Mouse (Mus musculus): Measurements from ENCODE around the gene Rab3b.

The Rab3b gene

GRCm38 (mm10) chr4:108951663-108952062, 72.8 kb downstream of the Rab3b start:
- peak; percentile 14 for DNase-seq (ENCODE audit: low read depth)

GRCm38 (mm10) chr4:108959696-108960095, 80.8 kb downstream of the Rab3b start:
- DNase-seq (ENCODE audit: low read depth): peak; percentile 37

DNA sequence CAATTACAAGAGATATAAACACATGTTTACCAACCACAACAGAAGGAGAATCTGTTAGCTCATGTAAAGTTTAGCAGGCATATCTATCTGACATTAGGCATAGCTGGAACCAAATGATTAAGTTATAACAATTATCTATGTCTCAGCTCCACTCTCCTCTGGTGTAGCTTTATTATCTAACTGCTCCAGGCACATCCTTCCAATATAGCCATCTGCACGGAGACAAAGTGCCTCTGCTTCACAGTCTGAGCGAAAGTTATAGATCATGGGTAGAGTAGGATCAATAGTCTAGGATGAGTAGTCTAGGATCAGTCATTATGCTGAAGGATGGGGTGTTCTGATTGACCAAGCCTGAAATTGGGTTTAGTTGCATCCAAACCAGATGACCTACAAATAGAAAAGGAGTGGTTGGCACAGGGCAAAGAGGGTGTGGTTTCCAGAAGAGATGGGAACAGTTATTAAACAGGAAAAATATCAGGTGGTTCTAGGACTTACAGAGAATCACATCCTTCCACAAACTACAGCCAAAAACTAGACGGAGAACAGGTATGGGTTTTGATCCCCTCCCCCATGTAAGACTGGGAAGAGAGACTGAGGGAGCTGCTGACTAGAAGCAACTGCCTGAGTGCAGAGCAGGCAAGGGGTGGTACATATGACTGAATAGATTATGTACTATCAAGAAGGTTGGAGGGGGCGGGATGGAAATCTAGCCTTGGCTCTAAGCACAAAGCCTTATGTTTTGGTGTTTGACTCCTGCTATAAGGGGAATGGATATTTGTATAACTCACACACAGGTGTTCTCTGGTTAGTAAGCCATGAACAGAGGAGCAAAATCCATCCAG, 82.0 kb downstream of the Rab3b start:
- no peak for DNase-seq (ENCODE audit: low read depth)

DNA sequence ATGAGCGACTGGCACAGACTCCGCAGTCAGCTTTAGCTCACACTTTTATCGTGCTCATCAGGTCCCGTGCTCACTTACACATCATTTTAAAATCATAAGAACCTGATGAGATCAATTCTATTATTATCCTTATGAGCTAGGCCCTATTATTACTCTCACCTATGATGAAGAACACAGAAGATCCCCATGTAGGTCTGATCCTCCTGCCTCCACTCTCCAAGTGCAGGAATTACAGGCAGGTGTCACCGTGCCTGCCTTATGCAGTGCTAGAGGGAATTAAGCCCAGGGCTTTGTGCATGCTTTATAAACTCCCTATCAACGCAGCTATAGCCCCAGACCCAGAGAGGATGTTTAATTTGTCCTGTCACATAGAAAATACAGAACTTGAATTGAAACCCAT, 84.2 kb downstream of the Rab3b start:
- no peak for DNase-seq (ENCODE audit: low read depth)

DNA sequence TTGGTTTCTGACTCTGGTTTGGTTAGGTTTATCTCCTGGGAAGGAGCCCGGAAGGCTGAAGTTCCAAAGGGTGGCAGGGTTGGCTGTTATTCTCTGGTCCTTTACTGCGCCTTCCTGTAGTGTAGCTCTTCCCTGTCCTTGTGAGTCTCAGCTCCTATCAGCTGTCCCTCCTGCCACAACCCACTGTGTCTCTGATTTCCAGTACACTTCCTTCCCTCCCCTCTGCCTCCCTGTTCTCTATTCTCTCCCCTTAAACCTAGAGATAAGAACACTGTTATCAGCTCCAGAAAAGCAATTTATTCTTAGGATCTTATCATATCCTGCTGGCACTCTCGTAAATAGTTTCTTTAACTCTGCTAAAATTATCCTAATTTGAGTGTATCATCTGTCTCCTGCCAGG, 90.7 kb downstream of the Rab3b start:
- no peak for DNase-seq (ENCODE audit: low read depth)

- DNase-seq (ENCODE audit: low read depth): peak; percentile 42
Observed at GRCm38 (mm10) chr4:108971054-108971453, 92.2 kb downstream of the Rab3b start.

DNA sequence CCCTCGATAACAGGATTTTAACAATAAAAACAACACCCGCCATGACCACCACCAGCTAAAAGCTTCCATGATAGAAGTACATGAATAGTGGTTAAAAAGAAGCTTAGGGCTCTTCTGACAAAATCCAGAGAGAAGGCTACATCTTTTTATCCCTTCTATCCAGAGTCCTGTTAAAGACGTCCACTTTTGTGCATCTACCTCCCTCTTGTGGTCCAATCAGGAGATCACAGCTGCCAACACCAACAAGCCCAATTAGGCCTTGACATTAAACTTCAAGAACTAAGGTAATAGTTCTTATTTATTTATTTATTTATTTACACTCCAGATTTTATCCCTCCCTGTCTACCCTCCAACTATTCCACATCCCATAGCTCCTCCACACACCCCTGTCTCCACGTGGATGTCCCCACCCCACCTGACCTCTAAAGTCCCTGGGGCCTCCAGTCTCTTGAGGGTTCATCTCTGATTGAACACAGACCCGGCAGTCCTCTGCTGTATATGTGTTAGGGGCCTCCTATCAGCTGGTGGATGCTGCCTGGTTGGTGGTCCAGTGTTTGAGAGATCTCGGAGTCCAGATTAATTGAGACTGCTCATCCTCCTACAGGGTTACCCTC, 97.7 kb downstream of the Rab3b start:
- DNase-seq (ENCODE audit: low read depth): peak; percentile 76

- DNase-seq (ENCODE audit: low read depth): peak; percentile 68
Observed at GRCm38 (mm10) chr4:108986833-108987472, 108.1 kb downstream of the Rab3b start.

DNA sequence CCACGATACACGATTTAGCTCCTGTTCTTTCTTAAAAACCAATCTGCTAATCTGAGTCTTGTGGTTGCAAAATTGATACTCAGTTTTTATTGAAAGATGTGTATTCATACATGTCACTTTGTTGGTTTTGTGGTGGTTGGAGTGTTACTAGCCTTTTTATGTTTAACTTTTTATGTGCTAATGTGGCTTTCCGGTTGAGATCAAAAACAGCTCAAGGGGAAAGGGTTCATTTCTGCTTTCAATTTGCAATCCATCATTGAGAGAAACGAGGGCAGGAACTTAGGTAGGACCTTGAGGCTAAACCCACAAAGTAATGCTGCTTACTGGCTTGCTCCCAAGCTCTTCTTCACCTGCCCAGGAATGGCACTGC, 108.6 kb downstream of the Rab3b start:
- DNase-seq (ENCODE audit: low read depth): no peak

- DNase-seq (ENCODE audit: low read depth): no peak
Observed at GRCm38 (mm10) chr4:108989430-108989829, 110.6 kb downstream of the Rab3b start.

- DNase-seq (ENCODE audit: low read depth): peak; percentile 16
Observed at GRCm38 (mm10) chr4:108990032-108990431, 111.2 kb downstream of the Rab3b start.

- no peak for DNase-seq (ENCODE audit: low read depth)
Observed at GRCm38 (mm10) chr4:108990571-108990970, 111.7 kb downstream of the Rab3b start.

DNA sequence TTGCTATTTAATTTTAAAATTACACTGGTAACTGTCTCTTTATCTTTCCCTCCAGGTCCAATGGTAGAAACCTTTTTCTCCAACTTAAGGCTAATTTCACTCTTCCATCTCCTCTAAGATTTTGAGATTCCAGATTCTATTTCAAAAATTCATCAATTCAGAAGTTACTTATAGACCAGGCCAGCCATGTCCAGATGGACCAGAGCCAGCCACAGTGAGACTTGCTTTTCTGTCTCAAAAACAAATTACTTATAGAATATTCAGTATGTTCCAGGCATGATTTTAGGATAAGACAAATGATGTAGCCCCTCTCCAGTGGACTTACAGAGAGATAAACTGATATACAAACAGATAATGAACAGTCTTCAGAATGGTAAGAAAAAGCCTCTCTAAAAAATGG, 112.9 kb downstream of the Rab3b start:
- DNase-seq (ENCODE audit: low read depth): no peak

Measured in 416B (cell line).